Mouse (Mus musculus) embryonic facial prominence, embryonic 12.5 days (tissue): ENCODE measurements around the gene Slc12a4. TPM values are rescaled to one million over a fixed set of nuclear protein-coding genes. Genes with fewer than 3 reads are reported as not detected.

Experiments
- ATAC-seq: fragments of 200-750 bp; cut with Nextera tagmentation; 2 replicates; pipeline ENCODE4 v1.8.0; 2017; ENCODE audit not compliant: insufficient number of reproducible peaks, insufficient read depth, low FRiP score, low TSS enrichment
- H3K27ac ChIP-seq: fragments of 300-500 bp; sonication (generic); 2 replicates; pipeline ENCODE4 v1.5.1; 2016; ENCODE audit warnings: mild to moderate bottlenecking
- H3K27me3 ChIP-seq: fragments of 300-500 bp; sonication (generic); 2 replicates; pipeline ENCODE4 v1.6.1; 2016; ENCODE audit warnings: mild to moderate bottlenecking, moderate library complexity
- H3K36me3 ChIP-seq: fragments of 300-500 bp; sonication (generic); 2 replicates; pipeline ENCODE4 v1.6.1; 2016; ENCODE audit warnings: mild to moderate bottlenecking
- H3K4me1 ChIP-seq: fragments of 300-500 bp; sonication (generic); 2 replicates; pipeline ENCODE4 v1.6.1; 2016
- H3K4me2 ChIP-seq: fragments of 300-500 bp; sonication (generic); replicated peaks from 2 replicates; pipeline ENCODE4 v1.6.1; 2016; ENCODE audit warnings: mild to moderate bottlenecking, moderate library complexity
- H3K4me3 ChIP-seq: fragments of 300-500 bp; sonication (generic); 2 replicates; pipeline ENCODE4 v1.5.1; 2016; ENCODE audit warnings: mild to moderate bottlenecking
- H3K9ac ChIP-seq: fragments of 300-500 bp; sonication (generic); 2 replicates; pipeline ENCODE4 v1.6.1; 2016; ENCODE audit warnings: mild to moderate bottlenecking, moderate library complexity
- H3K9me3 ChIP-seq: fragments of 300-500 bp; sonication (generic); 2 replicates; pipeline ENCODE4 v1.6.1; 2016; ENCODE audit warnings: mild to moderate bottlenecking, moderate library complexity
- WGBS: fragments of 180-500 bp; shearing (Covaris S2); methylation state at CpG from one replicate; pipeline ENCODE4 v1.1.7; 2016; 5-methylcytosine and 5-hydroxymethylcytosine counted together
- microRNA-seq: library from miRNA; unstranded; fragments of <30 nt; microRNA quantifications from one replicate; pipeline ENCODE4, GENCODE M21; 2017
- polyA plus RNA-seq: library from polyadenylated mRNA; unstranded; fragments of >200 nt; fragmentation: Nextera tagmentation; extraction: Ambion mirVana; gene quantifications from 2 replicates; pipeline ENCODE4 v1.2.1, GENCODE M21; 2016

Slc12a4 gene
- polyA plus RNA-seq, 1 experiment from 2014 or later, result 44.3 TPM

DNA sequence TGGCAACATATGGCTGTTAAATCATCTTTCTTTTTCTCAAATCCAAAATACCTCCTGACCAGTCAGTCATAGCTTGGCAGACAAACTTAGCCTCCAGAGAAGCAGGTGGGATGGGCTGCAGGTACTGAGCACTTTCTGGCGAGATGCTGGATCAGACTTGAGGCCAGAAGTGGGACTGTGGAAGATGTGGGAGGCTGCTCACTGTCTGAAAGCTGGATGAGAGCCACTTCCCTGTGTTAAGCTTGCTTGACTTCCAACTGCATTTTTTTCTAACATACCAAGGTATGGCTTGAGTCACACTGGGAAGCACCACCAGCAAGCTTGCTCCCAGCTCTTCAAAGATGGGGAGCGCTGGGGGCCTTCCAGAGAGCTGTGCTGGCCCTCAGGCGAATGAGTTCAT is 40.8 kb downstream of the Slc12a4 start:
- 73% methylated on average over 3 of the region's 3 CpGs for WGBS
- no peak for ATAC-seq
- Histone ChIP-seq H3K27ac (no peak overlapping the region), H3K9ac (no peak overlapping the region), H3K9me3 (no peaks in the 10 kb centered on the region), H3K4me3 (no peak overlapping the region), H3K27me3 (no peaks in the 10 kb centered on the region), H3K4me1 (no peaks in the 10 kb centered on the region), H3K36me3 (peaks cover 23% of the 10 kb centered on the region), H3K4me2 (no peak overlapping the region)

- no peaks in the 10 kb centered on the region for H3K9me3 ChIP-seq
- H3K27ac ChIP-seq, result no peak overlapping the region
These were observed 46.5 kb downstream of the Slc12a4 start for GRCm38 (mm10) chr8:105919390-105919789.

DNA sequence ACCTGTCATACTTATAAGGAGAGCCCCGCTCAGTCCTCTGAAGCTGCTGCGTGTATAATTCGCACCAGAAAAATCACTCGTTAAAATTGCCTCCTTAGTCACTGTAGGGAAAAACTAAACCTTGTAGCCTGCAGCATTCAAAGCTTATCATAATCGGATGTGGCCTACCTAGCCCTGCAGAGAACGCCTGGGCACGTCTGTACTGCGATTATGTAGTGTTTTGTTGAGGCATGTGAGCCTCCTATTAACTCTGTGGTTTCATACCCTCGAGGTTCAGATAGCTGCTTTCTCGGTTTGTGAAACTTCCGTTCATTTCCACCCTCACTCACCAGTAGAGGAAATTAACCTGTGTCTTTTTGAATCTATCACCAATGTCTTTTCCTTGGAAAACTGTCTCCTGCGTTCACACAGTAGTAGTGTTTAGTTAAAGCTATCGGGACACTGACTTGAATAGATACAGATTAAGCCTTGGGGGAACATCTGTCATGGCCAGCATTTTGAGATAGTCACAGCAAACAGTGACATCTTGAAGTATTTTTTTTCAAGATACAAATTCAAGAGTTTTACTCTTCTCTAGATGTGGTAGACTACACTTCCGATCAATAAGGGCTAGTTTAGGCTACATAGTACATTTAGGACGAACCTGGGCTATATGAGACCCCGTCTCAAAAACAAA is 64.8 kb downstream of the Slc12a4 start:
- WGBS, result 35% methylated on average over 16 of the region's 16 CpGs
- peak overlapping the region; percentile 94 for H3K4me3 ChIP-seq
- no peaks in the 10 kb centered on the region for H3K36me3 ChIP-seq
- no peaks in the 10 kb centered on the region for H3K27me3 ChIP-seq
- H3K27ac ChIP-seq, result peak overlapping the region; percentile 89
- ATAC-seq, result no peak
- H3K4me1 ChIP-seq, result peaks cover 8% of the 10 kb centered on the region; the same call in 1 of the 2 replicates
- no peaks in the 10 kb centered on the region for H3K9me3 ChIP-seq
- H3K4me2 ChIP-seq, result peak overlapping the region; percentile 71
- H3K9ac ChIP-seq, result peak overlapping the region; percentile 98

More at GRCm38 (mm10) chr8:105919390-105919789, 46.5 kb downstream of the Slc12a4 start:
- Histone ChIP-seq H3K4me3 (no peak overlapping the region), H3K27me3 (no peaks in the 10 kb centered on the region), H3K9ac (no peak overlapping the region), H3K4me1 (no peaks in the 10 kb centered on the region), H3K4me2 (no peak overlapping the region), H3K36me3 (peaks cover 19% of the 10 kb centered on the region)
- ATAC-seq, result no peak
- 82% methylated on average over 3 of the region's 3 CpGs for WGBS

DNA sequence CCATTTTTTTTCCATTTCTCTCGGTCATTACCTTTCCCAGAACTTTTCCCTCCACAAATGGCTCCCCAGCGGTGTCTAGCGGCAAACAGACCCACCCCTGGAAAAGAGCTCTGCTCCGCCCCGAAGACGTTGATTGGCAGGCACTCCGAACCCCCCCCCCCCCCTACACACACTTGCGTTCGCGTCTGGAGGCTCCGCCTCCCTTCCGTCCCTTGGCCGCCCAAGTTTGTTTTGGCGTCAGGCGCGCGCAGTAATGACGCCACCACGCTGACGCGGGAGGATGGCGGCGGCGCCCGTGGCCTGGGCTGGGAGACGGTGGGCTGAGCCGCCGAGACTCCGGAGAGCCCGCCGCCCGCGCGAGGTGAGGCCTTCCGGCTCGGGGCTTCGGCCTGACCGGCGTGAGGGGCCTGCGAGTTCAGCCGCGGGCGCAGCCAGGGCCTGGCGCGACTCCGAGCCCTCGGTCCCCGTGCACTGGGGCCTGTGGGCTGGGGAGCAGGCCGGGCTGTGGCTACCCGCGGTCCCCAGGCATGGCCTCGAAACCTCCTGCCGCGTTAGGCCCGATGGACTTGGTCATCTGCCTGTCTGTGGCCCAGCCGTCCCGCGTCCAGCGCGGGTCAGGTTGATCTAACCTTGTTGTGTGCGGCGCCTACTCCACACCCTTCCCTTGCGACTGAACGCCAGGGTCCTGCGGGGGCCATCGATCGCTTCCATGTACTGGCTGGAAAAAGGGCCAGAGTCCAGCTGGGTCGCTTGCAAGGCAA is 65.5 kb downstream of the Slc12a4 start, which contains the start of gene Pskh1:
Gene Pskh1 (plus strand): TSS at position 262 of the 761 bp plus-strand sequence.
- H3K9me3 ChIP-seq, result no peaks in the 10 kb centered on the region
- peak within 1 kb of the TSS; percentile 94 for H3K4me3 ChIP-seq
- H3K4me1 ChIP-seq, result peaks cover 8% of the 10 kb centered on the region; the same call in 1 of the 2 replicates
- ATAC-seq, result peak; percentile 87
- under 1% methylated on average over 63 of the region's 68 CpGs for WGBS
- H3K27me3 ChIP-seq, result no peaks in the 10 kb centered on the region
- peak within 1 kb of the TSS; percentile 71 for H3K4me2 ChIP-seq
- H3K27ac ChIP-seq, result peak within 1 kb of the TSS; percentile 89
- no peaks in the 10 kb centered on the region for H3K36me3 ChIP-seq
- peak within 1 kb of the TSS; percentile 98 for H3K9ac ChIP-seq

DNA sequence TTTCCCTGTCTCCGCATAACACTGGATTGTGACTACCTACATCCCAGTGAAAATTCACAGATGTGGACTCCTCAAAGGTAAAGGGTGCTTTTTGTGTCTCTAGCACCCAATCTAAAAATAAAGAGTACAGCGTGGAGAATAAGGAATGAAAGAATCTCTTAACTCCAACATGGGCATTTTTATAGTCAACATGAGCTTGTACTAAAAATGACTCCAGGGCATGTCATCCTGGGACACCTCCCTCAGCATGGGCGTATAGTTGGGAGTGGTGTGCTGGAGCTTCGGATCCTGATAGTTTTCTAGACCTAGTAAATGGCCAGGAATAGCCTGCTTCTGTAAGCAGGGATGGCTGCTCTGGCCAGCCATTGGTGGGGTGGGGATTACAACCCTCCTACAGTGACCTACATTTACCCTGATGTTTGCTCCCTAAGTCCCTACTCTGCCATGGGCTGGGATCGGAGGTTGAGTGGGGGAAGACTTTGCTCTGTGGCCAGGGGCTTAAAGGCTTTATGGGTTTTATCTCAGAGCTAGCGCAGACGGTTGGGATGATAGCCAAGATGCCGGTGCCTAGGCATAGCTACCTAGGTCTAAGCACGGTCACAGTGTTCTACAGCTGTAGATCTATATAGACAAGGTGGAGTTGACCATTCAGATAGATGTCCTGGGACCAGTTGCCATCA is 68.0 kb downstream of the Slc12a4 start:
- Histone ChIP-seq H3K4me2 (no peak overlapping the region), H3K4me1 (peaks cover 15% of the 10 kb centered on the region), H3K36me3 (peaks cover 4% of the 10 kb centered on the region; the same call in 1 of the 2 replicates), H3K4me3 (no peak overlapping the region), H3K27ac (no peak overlapping the region), H3K27me3 (no peaks in the 10 kb centered on the region), H3K9me3 (no peaks in the 10 kb centered on the region), H3K9ac (no peak overlapping the region)
- ATAC-seq, result no peak
- 79% methylated on average over 9 of the region's 9 CpGs for WGBS

Small RNA genes lying within 50 kb of the gene (microRNA-seq; reads per million reads assigned to microRNA genes)
- not detected for gene Mir7074

Other genes with a start within 250 kb of the Slc12a4 start
- 30.2 and 33.7 TPM in 2 replicates for gene Gfod2, start 207.4 kb downstream of the Slc12a4 start, polyA plus RNA-seq
- gene Ranbp10, start 138.7 kb downstream of the Slc12a4 start, polyA plus RNA-seq, result 14.9 and 16.0 TPM in 2 replicates
- gene Tsnaxip1, start 138.4 kb downstream of the Slc12a4 start, polyA plus RNA-seq, result 0.43 TPM in 1 of 2 replicates, not detected in the other
- gene Cenpt, start 112.8 kb downstream of the Slc12a4 start, polyA plus RNA-seq, result 59.8 and 60.6 TPM in 2 replicates
- 84.6 and 86.8 TPM in 2 replicates for gene Thap11, start 111.0 kb downstream of the Slc12a4 start, polyA plus RNA-seq
- gene Nutf2, start 105.5 kb downstream of the Slc12a4 start, polyA plus RNA-seq, result 228 and 268 TPM in 2 replicates
- 70.5 and 72.6 TPM in 2 replicates for gene Edc4, start 85.2 kb downstream of the Slc12a4 start, polyA plus RNA-seq
- 0.65 and 1.1 TPM in 2 replicates for gene Nrn1l, start 72.5 kb downstream of the Slc12a4 start, polyA plus RNA-seq
- gene Pskh1, start 65.7 kb downstream of the Slc12a4 start, polyA plus RNA-seq, result 42.5 and 44.8 TPM in 2 replicates
- gene Ctrl, start 32.2 kb downstream of the Slc12a4 start, polyA plus RNA-seq, result 1.9 and 2.2 TPM in 2 replicates
- 22.9 and 31.7 TPM in 2 replicates for gene Psmb10, start 27.7 kb downstream of the Slc12a4 start, polyA plus RNA-seq
- 2.3 and 3.0 TPM in 2 replicates for gene Lcat, start 22.7 kb downstream of the Slc12a4 start, polyA plus RNA-seq
- gene Dpep3, start 13.3 kb upstream of the Slc12a4 start, polyA plus RNA-seq, result not detected in 2 replicates
- gene Dus2, start 25.2 kb upstream of the Slc12a4 start, polyA plus RNA-seq, result 25.3 and 26.6 TPM in 2 replicates
- not detected in 2 replicates for gene Dpep2nb, start 39.9 kb upstream of the Slc12a4 start, polyA plus RNA-seq
- gene Ddx28, start 45.8 kb upstream of the Slc12a4 start, polyA plus RNA-seq, result 21.6 and 22.6 TPM in 2 replicates
- gene Nfatc3, start 92.7 kb upstream of the Slc12a4 start, polyA plus RNA-seq, result 7.8 and 9.3 TPM in 2 replicates
- 10.4 and 11.3 TPM in 2 replicates for gene Esrp2, start 170.9 kb upstream of the Slc12a4 start, polyA plus RNA-seq
- 18.2 and 18.4 TPM in 2 replicates for gene Pla2g15, start 184.3 kb upstream of the Slc12a4 start, polyA plus RNA-seq
- 52.8 and 66.5 TPM in 2 replicates for gene Slc7a6, start 202.8 kb upstream of the Slc12a4 start, polyA plus RNA-seq
- 41.7 and 43.4 TPM in 2 replicates for gene Slc7a6os, start 244.8 kb upstream of the Slc12a4 start, polyA plus RNA-seq
- 56.9 and 57.3 TPM in 2 replicates for gene Prmt7, start 244.8 kb upstream of the Slc12a4 start, polyA plus RNA-seq